Mouse (Mus musculus) myocyte (in vitro differentiated cells): ENCODE data around the gene Lrrc20. TPM values are rescaled to one million over a fixed set of nuclear protein-coding genes. Genes with fewer than 3 reads are reported as not detected.
"Not testable (repeated sequence)": the region's sequence is repeated elsewhere in the genome, so short reads cannot be mapped to it uniquely, and the experiment has no call there.

Experiments
- H3K27me3 ChIP-seq: one replicate; pipeline ENCODE4 v1.6.1; 2011; ENCODE audit not compliant: control insufficient read depth, insufficient read depth, insufficient read length
- H3K36me3 ChIP-seq: one replicate; pipeline ENCODE4 v1.6.1; 2011; ENCODE audit not compliant: control insufficient read depth, insufficient read depth
- H3K4me2 ChIP-seq: one replicate; pipeline ENCODE4 v1.6.1; 2011; ENCODE audit warnings: low read depth, control low read depth
- H3K4me3 ChIP-seq: one replicate; pipeline ENCODE4 v1.5.1; 2011; ENCODE audit warnings: mild to moderate bottlenecking, control low read depth, moderate library complexity
- H3K79me2 ChIP-seq: one replicate; pipeline ENCODE4 v1.6.1; 2011; ENCODE audit not compliant: control insufficient read depth, insufficient read depth
- H3ac ChIP-seq: one replicate; pipeline ENCODE4 v1.6.1; 2011; ENCODE audit not compliant: control insufficient read depth, insufficient read length
- CEBPB ChIP-seq: IDR thresholded peaks from 2 replicates; pipeline ENCODE4 v1.6.1; 2011; ENCODE audit warnings: mild to moderate bottlenecking, moderate library complexity; ENCODE audit not compliant: poor library complexity, insufficient read depth, severe bottlenecking
- E2F4 ChIP-seq: IDR thresholded peaks from one replicate; pipeline ENCODE4 v1.6.1; 2011; ENCODE audit warnings: mild to moderate bottlenecking, control low read depth, moderate library complexity; ENCODE audit not compliant: insufficient read depth
- MAX ChIP-seq: IDR thresholded peaks from one replicate; pipeline ENCODE4 v1.6.1; 2011; ENCODE audit warnings: low read depth, mild to moderate bottlenecking, control low read depth
- MYOD1 ChIP-seq, 3 experiments: IDR thresholded peaks; one replicate each; pipeline ENCODE4 v1.6.1; 2011; ENCODE audit warnings: control low read depth in 2 of 3, low read depth in 2 of 3, mild to moderate bottlenecking in 2 of 3, moderate library complexity in 1 of 3; ENCODE audit not compliant: insufficient read length in 2 of 3, control insufficient read depth in 1 of 3
- MYOG ChIP-seq, 3 experiments: IDR thresholded peaks; one replicate each; pipeline ENCODE4 v1.6.1; 2011; ENCODE audit warnings: control low read depth in 2 of 3, low read depth in 2 of 3, mild to moderate bottlenecking in 2 of 3; ENCODE audit not compliant: insufficient read length in 2 of 3, control insufficient read depth in 1 of 3, insufficient read depth in 1 of 3
- POLR2A ChIP-seq: IDR thresholded peaks from one replicate; pipeline ENCODE4 v1.6.1; 2011; ENCODE audit warnings: low read depth, mild to moderate bottlenecking, control low read depth, moderate library complexity; ENCODE audit not compliant: insufficient read length
- POLR2AphosphoS2 ChIP-seq: IDR thresholded peaks from one replicate; pipeline ENCODE4 v1.6.1; 2011; ENCODE audit warnings: low read depth, control low read depth; ENCODE audit not compliant: insufficient read length
- REST ChIP-seq: IDR thresholded peaks from one replicate; pipeline ENCODE4 v1.6.1; 2011; ENCODE audit warnings: mild to moderate bottlenecking, control low read depth, moderate library complexity; ENCODE audit not compliant: insufficient read depth, insufficient read length
- SRF ChIP-seq: IDR thresholded peaks from one replicate; pipeline ENCODE4 v1.6.1; 2011; ENCODE audit warnings: low read depth; ENCODE audit not compliant: control insufficient read depth, insufficient read length
- TCF12 ChIP-seq: IDR thresholded peaks from one replicate; pipeline ENCODE4 v1.6.1; 2011; ENCODE audit warnings: mild to moderate bottlenecking, control low read depth; ENCODE audit not compliant: poor library complexity, insufficient read depth, severe bottlenecking
- TCF3 ChIP-seq: IDR thresholded peaks from one replicate; pipeline ENCODE4 v1.6.1; 2011; ENCODE audit warnings: low read depth, control low read depth; ENCODE audit not compliant: insufficient read length
- USF1 ChIP-seq: IDR thresholded peaks from one replicate; pipeline ENCODE4 v1.6.1; 2011; ENCODE audit warnings: low read depth, mild to moderate bottlenecking, control low read depth, moderate library complexity
- polyA plus RNA-seq: library from polyadenylated mRNA; unstranded; fragments of >200 nt; fragmentation: generic; extraction: Trizol; gene quantifications from one replicate; pipeline ENCODE4 v1.2.1, GENCODE M21; 2012; ENCODE audit warnings: missing spikeins

Gene Lrrc20
- polyA plus RNA-seq, 1 experiment = 20.4 TPM

DNA sequence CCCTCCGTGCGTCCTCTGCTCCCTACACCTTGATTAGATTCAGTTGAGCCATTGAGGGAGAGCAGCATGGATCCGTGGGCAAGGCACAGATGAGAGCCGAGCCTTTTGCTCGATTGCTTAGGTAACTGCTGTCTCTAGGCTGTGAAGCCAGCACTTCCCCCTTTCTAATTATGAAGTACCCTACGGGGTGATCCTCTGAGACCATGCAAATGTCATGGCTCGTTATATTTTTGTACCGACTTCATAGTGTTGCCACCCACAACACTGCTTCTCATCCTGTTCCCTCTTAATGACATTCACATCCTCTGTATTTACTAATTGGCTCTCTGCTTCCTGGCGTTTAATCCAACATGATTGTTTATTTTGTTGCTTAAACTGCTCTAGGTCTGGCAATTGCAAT is 146.1 kb downstream of the Lrrc20 start:
- Histone ChIP-seq H3ac (no peak overlapping the region), H3K36me3 (no peaks in the 10 kb centered on the region), H3K27me3 (peaks cover 5% of the 10 kb centered on the region), H3K79me2 (no peaks in the 10 kb centered on the region), H3K4me2 (no peak overlapping the region), H3K4me3 (no peak overlapping the region)
- no peak for TF ChIP-seq MYOG (IDR thresholded peaks at IDR 0.05; ENCODE audit: control insufficient read depth in 1 of 3, insufficient read depth in 1 of 3, insufficient read length in 2 of 3, low read depth in 2 of 3)
- no peak for TF ChIP-seq MAX
- no peak for TF ChIP-seq TCF3
- no peak for TF ChIP-seq CEBPB
- TF ChIP-seq POLR2A = no peak
- TF ChIP-seq REST = no peak
- no peak for TF ChIP-seq POLR2AphosphoS2
- no peak for TF ChIP-seq SRF
- no peak for TF ChIP-seq USF1
- no peak for TF ChIP-seq E2F4
- TF ChIP-seq MYOD1 (IDR thresholded peaks at IDR 0.05; ENCODE audit: control insufficient read depth in 1 of 3, insufficient read length in 2 of 3, low read depth in 2 of 3) = no peak
- TF ChIP-seq TCF12 = no peak

DNA sequence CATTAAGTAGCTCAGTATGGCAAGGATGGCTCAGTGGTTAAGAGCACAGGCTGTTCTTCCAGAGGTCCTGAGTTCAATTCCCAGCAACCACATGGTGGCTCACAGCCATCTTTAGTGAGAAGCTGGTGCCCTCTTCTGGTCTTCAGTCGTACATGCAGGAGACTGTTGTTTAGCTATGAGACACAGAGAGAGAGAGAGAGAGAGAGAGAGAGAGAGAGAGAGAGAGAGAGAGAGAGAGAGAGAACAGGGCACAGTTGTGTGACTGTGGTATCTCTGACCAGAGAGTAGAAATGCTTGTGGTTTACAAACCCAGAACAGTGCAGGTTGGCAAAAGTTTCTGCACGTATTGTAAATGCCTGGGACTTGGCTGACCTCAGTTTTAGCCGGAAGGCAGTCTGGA is 148.3 kb downstream of the Lrrc20 start:
- H3K4me3 ChIP-seq, H3K27me3 ChIP-seq, H3ac ChIP-seq, H3K4me2 ChIP-seq, H3K79me2 ChIP-seq, H3K36me3 ChIP-seq: not testable (repeated sequence)

DNA sequence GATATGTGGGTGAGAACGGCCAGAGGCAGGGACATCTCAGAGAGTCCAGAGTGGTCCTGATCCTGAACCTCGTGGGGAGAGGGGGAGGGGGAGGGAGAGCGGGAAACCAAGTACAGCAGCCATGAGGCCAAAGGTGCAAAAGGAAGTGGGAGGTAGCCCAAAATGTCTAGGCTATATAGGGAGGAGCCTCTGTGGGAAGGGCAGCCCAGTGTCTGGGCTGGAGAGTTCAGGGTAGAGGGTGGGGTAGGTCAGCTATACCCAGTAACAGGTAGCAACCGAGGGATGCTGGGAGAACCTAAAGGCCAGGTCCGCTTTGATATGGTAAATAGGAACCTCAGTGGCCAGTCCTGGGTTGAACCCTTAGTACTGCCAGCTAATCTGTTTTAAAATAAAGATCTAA is 149.2 kb downstream of the Lrrc20 start:
- TF ChIP-seq MYOG (IDR thresholded peaks at IDR 0.05; ENCODE audit: control insufficient read depth in 1 of 3, insufficient read depth in 1 of 3, insufficient read length in 2 of 3, low read depth in 2 of 3) (no peak), USF1 (no peak), CEBPB (no peak), E2F4 (no peak), REST (no peak), TCF12 (no peak)
- H3K27me3 ChIP-seq = peaks cover 5% of the 10 kb centered on the region
- H3K4me2 ChIP-seq = no peak overlapping the region
- H3K79me2 ChIP-seq = no peaks in the 10 kb centered on the region
- no peak overlapping the region for H3K4me3 ChIP-seq
- H3K36me3 ChIP-seq = no peaks in the 10 kb centered on the region
- H3ac ChIP-seq = no peak overlapping the region

DNA sequence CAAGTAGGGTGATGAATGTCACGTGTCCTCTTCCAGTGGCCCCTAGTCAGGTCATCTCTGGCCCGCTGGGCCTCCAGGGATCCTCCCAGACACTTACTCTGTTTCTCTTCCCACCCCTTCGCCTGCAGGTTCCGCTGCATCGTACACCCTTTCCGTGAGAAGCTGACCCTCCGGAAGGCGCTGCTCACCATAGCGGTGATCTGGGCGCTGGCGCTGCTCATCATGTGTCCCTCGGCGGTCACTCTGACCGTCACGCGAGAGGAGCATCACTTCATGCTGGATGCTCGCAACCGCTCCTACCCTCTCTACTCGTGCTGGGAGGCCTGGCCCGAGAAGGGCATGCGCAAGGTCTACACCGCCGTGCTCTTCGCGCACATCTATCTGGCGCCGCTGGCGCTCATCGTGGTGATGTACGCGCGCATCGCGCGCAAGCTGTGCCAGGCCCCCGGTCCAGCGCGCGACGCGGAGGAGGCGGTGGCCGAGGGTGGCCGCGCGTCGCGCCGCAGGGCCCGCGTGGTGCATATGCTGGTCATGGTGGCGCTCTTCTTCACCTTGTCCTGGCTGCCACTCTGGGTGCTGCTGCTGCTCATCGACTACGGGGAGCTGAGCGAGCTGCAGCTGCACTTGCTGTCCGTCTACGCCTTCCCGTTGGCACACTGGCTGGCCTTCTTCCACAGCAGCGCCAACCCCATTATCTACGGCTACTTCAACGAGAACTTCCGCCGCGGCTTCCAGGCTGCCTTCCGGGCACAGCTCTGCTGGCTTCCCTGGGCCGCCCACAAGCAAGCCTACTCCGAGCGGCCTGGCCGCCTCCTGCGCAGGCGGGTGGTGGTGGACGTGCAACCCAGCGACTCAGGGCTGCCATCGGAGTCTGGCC is 150.0 kb downstream of the Lrrc20 start:
- no peaks in the 10 kb centered on the region for H3K36me3 ChIP-seq
- TF ChIP-seq MAX (no peak), CEBPB (no peak), POLR2AphosphoS2 (no peak), POLR2A (no peak), TCF12 (no peak), REST (no peak), MYOG (IDR thresholded peaks at IDR 0.05; ENCODE audit: control insufficient read depth in 1 of 3, insufficient read depth in 1 of 3, insufficient read length in 2 of 3, low read depth in 2 of 3) (no peak), TCF3 (no peak), USF1 (no peak), E2F4 (no peak), MYOD1 (IDR thresholded peaks at IDR 0.05; ENCODE audit: control insufficient read depth in 1 of 3, insufficient read length in 2 of 3, low read depth in 2 of 3) (no peak), SRF (no peak)
- H3K4me2 ChIP-seq = no peak overlapping the region
- no peak overlapping the region for H3ac ChIP-seq
- peaks cover 5% of the 10 kb centered on the region for H3K27me3 ChIP-seq
- H3K79me2 ChIP-seq = no peaks in the 10 kb centered on the region
- no peak overlapping the region for H3K4me3 ChIP-seq

DNA sequence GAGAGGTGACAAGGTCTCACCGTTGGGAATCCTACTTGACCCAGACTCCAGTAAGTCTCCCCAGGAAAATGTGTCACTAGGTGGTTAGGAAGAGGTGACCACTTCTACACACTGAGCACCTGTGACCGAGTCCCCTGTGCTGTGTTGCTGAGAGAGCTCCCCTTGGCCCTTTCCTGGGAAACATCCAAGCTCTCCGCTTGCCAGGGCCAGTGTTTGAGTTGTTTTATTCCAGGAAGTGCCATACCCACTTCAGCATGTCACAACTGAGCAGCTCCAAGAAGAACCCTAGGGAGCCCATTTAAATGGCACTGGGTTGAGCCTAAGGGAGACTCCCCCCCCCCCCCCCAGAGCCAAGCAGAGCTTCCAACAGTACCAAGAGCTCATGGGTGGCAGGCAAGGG is 150.9 kb downstream of the Lrrc20 start:
- Histone ChIP-seq H3K27me3 (peaks cover 5% of the 10 kb centered on the region), H3K79me2 (no peaks in the 10 kb centered on the region), H3K4me3 (no peak overlapping the region), H3K4me2 (no peak overlapping the region), H3K36me3 (no peaks in the 10 kb centered on the region), H3ac (no peak overlapping the region)
- TF ChIP-seq TCF12 = no peak
- TF ChIP-seq CEBPB = no peak
- no peak for TF ChIP-seq MAX
